Mouse (Mus musculus) hindlimb bud, embryonic 11.5 days (tissue): ENCODE data around the gene Gdf15.

Experiments
- DNase-seq: peaks from one replicate; pipeline ENCODE4 v3.0.0-alpha.2; 2012; ENCODE audit warnings: low read depth, low spot score; ENCODE audit errors: extremely low spot score

The Gdf15 gene

GRCm38 (mm10) chr8:70630532-70631381 lies 1.5 kb downstream of the Gdf15 start:
- no peak for DNase-seq

DNA sequence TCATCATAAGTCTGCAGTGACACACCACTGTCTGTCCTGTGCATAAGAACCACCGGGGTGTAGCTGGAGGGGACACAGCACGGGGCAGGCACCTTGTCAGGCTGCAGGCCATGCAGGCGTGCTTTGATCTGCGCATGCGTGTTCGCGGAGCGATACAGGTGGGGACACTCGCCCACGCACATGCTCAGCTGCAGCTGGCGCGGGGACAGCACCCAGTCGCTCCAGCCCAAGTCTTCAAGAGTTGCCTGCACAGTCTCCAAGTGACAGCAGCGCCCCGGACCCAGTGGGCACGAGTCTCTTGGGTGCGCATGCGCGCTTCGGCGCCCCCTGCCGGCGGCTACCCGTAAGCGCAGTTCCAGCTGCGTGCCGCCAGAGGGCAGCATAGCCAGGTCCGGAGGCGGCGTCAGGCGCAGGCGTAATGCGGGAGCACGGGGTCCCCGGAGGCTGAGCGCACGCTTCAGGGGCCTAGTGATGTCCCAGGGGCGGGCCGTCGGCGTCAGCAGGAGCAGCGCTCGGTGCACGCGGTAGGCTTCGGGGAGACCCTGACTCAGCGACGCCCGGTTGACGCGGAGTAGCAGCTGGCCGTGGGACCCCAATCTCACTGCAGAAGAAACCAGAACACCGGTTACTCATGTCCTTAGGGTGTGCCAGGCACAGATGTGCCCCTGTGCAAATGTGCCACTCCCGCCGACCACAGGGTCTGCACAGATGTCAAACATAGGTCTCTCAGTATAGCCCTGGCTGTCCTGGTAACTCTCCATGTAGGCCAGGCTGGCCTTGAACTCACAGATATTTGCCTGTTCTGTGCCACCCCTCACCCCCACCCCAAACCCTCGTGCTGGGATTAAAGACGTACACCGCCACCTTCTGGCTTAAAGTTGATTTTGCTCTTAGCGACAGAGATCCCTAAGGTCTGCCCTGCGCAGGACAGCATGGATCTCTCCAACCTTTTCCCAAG lies 2.4 kb downstream of the Gdf15 start:
- no peak for DNase-seq

GRCm38 (mm10) chr8:70628986-70629490 lies 3.2 kb downstream of the Gdf15 start:
- no peak for DNase-seq

DNA sequence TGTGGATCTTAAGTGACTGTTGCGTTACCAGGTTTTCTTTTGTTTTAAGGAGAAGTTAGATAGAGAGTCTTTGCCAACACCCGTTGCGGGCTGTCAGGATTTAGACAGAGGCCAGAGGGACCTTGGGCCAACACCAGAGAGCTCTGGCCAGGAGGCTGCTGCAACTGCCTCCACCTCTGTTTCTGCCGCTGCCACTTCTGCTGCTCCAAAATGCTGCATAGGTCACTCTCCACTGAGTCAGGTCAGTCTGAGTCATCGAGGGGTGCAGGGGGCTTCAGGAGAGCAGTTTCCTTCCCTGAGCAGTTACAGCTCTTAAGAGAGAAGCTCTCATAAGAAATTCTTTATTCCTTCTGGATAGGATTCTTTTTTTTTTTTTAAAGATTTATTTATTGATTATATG lies 5.2 kb downstream of the Gdf15 start:
- DNase-seq = no peak

DNA sequence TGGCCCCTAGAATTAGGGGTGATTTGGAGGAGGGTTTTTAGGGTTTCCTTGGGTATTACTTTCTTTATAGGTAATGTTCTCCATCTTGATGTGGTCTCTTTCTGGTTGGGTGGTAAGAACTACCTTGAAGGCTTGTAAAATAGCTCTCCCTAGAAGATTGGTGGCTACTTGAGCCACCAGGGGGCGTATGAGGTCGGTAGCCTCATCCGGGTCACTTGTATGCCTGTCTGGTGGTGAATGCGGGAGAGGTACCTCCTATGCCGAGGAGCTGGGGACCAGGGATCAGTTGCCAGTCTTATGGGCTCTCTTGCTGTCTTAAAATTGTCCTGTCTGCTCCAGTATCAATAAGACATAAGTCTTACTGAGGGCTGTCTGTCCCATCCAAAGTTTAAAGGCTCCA lies 7.2 kb downstream of the Gdf15 start:
- DNase-seq = no peak

GRCm38 (mm10) chr8:70622220-70622619 lies 10.0 kb downstream of the Gdf15 start:
- DNase-seq = no peak

DNA sequence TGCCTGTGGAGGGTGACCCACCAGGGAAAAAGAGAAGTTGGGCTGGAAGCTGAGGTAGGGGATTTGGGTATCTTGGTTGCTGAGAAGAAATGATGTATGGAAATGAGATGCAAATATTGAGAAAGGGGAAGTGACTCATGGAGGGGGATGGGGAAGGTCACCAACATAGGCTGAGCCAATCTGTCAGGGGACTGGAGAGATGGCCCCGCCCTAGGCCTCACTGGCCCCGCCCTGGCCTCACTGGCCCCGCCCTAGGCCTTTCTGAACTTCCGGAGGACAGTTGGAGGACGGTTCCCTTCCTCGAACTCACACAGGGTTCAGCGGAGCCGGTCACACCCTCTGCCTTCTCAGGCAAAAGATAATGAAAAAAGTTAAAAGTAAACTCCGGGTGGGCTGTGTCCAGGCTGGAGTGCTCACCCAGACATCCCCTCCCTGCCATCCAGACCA lies 13.3 kb downstream of the Gdf15 start:
- no peak for DNase-seq

- no peak for DNase-seq
These were observed 14.3 kb downstream of the Gdf15 start for GRCm38 (mm10) chr8:70617985-70618384.

- no peak for DNase-seq
These were observed 15.6 kb downstream of the Gdf15 start for GRCm38 (mm10) chr8:70616645-70617044.

DNA sequence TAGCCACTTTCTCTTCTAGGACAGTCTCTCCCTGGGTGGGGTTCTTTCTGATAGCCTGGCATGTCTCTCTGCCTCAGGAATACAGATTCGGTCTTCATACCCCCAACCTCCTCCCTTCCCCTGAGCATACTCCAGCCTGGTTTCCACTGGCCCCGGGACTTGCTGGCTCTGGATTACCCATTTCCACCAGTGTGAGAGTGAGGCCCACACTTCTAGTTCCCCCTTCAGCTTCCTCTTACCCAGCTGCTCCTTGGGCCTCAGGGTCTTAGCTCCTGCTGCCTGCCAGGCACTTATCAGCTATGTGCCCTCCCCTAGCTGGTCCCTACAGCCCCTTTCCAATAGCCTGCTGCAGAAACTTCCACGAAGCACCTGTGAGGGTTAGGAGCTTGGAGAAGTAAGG lies 16.4 kb downstream of the Gdf15 start, which contains the start of gene Lrrc25:
Gene Lrrc25, plus strand, starts transcription at position 262 of the 400 bp plus-strand sequence.
- DNase-seq = no peak

DNA sequence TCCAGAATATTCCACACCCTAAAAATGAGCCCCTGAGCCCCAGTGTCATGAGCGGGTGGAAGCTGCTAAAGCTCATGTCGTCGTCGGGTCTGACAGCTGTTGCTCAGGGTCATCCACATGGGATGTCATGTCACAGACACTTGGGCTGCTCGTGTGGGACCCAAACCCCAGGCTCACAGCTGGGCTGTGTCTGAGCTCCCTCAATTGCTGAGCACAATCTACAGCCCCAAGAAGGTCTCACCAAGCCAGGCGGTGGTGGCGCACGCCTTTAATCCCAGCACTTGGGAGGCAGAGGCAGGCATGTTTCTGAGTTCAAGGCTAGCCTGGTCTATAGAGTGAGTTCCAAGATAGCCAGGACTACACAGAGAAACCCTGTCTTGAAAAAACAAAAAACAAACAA lies 17.0 kb downstream of the Gdf15 start:
- no peak for DNase-seq

GRCm38 (mm10) chr8:70614469-70614868 lies 17.8 kb downstream of the Gdf15 start:
- DNase-seq = no peak

DNA sequence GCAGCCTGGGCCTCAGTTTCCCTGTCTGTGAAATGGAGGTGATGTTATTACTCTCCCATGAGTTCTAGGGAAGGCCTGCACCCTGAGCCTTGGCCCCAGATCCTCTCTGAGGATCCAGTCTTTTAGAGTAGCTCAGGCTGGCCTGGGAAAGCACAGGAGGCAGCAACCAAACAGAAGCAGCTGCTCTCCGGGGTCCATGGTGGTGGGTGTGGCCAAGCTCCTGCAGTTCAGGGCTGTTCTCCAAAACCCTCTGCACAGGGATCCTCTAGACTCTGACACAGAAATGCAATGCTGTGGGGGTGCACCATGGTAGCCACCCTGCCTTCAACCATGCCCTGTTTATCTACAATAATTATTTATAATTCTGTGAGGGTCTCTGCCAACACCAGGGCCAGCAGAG lies 18.5 kb downstream of the Gdf15 start:
- no peak for DNase-seq

GRCm38 (mm10) chr8:70611849-70612248 lies 20.4 kb downstream of the Gdf15 start:
- DNase-seq = peak; percentile 80

DNA sequence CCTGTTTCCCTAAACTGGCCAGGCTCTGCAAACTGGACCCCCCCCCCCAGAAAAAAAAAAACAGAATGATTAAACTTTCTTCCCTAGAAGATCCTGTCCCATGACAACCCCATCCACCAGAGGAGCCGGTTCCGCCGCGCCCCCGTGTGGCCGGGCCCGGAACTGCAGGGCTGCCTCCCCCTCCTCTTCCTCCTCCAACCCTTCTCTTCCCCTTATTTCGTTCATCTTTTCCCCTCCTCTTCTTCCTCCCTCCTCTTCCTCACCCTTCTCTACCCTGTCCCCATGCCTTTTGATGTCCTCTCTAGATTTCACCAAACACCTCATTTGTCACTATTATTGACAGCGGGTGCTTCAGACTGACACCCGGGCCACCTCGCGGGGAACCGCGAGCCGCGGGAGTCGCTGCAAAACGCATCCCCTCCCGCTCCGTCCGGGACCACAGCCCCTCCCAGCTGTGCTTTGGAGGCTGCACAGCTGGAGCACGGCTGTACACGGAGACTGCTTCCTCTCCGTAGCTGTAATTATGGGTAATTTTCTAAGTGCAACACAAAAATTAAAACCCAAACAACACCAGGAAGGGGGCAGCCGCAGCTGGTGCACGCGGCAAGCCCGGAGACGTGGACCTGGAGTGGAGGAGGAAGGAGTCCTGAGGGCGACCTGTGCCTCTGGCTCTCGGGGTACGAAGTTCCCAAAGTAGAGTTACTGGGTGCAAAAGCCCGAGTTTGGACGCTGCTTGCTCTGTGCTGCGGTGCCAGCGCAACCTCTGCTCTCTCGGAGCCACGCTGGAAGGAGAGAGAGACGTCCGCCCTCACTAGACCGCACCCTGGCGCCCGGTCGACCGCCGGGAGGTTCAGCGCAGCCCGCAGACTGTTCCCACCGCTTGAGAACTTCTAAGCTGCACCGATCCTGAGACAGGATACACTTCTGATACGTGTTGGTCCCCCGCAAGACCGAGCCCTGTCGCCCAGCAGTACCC lies 21.2 kb downstream of the Gdf15 start:
- peak; percentile 37 for DNase-seq

DNA sequence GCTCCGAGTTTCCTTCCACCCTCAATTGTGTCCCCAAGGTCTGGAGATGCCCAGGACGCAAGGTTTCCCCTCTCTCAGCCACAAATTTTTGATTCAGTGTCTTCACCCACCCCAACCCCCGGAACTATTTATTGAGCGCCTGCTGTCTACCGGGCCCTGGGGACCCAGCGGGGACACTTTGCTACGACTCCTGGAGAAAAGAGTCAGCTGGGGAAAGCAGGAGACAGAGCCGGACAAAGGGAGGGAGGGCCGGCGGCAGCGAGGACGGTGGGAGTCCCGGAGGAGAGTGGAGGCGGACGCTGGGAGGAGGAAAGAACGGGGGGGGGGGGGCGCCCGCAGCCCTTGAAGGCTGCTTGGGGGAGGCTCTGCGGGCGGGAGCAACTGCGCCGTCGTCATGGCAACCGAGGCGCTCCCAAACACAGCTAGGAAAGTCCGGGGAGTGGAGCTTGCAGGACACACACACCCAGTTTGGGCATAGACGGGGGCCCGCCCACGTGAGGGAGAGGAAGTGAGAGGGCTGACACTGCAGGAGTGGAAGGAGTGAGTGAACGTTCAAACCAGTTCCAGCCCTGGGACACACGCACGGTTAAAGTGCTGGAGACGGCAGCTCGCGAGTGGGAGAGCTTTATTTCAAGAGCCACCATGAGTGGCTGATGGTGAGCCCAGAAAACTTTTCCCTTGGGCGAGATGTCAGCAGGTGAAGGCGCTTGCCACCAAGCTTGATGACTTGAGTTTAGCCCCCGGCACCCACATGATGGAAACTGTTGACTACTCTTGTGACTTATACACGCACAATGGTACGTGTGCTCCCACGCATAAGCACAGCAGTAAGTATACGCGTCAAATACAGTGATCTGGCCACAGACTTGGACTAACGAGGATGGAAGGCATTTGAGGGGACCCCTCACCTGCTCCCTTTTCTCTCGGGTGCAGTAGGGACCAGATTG lies 22.1 kb downstream of the Gdf15 start:
- DNase-seq = peak; percentile 63

DNA sequence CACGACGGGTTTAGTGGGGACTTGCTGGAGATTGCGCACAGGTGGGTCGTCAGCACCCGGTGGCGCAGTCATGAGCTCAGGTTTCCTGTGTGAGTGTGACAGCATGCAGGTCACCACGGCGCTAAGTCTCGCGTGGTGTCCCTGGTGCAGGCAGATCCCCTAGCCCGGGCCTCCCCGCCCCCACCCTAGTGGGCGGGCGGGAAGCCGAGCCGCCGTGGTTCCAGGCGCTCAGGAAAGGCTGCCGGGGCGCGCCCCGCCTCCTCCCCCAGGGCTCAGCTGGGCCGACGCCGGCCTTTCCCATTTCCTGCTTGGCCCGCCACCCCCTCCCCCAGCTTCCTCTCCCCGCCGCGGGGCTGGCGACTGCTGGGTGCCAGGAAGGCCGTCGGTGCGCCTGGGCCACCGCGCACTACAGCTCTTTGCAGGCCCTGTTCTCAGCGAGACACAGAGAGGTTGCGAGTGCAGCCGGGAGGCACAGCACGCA lies 22.8 kb downstream of the Gdf15 start:
- peak; percentile 70 for DNase-seq

GRCm38 (mm10) chr8:70608749-70609367 lies 23.4 kb downstream of the Gdf15 start, which contains the start of gene Ssbp4:
TSS of gene Ssbp4 (minus strand) at chr8:70608872.
- no peak for DNase-seq
